ENCODE assay signal across 8 mouse cellular contexts in the genomic region with DNA sequence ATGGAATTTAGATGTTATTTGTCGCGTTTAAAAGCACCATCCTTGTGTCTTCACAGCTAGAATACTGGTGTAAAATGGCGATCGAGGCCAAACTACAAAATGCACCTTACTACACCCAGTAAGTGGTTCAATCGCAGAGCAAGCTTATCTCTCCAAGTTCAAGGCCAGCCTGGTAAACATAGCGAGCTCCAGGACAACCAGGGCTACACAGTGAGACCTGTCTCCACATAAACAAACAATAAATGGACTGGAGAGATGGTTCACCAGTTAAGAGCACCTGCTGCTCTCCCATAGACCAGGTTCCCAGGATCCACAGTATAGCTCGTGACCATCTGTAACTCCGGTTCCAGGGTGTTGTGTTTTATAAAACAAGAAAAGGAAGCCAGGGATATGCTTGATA. TPM values are rescaled to one million over a fixed set of nuclear protein-coding genes. Genes with fewer than 3 reads are reported as not detected.
DNase-seq lines count a peak whose midpoint lies in the region; ATAC-seq and TF ChIP-seq lines count a peak whose summit lies in the region.

No protein-coding gene starts in this region.

- no peak for TF ChIP-seq RAD21 in MEL (IDR thresholded peaks at IDR 0.05; ENCODE audit: low read depth, low read length)

- no peak for TF ChIP-seq POLR2A in MEL (IDR thresholded peaks at IDR 0.05; ENCODE audit: control insufficient read depth in 1 of 2, insufficient read depth in 1 of 2, low read depth in 1 of 2, low read length in 2 of 2, poor library complexity in 1 of 2)

- ATAC-seq in heart, embryonic 12.5 days (ENCODE audit: insufficient number of reproducible peaks, low FRiP score), result no peak
- ATAC-seq in hindbrain, embryonic 12.5 days (ENCODE audit: low FRiP score), result peak; percentile 21; the same call in 1 of the 2 replicates
- peak; percentile 23; the same call in 1 of the 2 replicates for ATAC-seq in midbrain, embryonic 12.5 days (ENCODE audit: low FRiP score, low read depth)

- H3K9me3 ChIP-seq in heart, embryonic 12.5 days (replicated peaks), result no peaks in the 10 kb centered on the region
- H3K9me3 ChIP-seq in MEL (replicated peaks; ENCODE audit: insufficient read depth, low read length), result no peaks in the 10 kb centered on the region
- H3K9me3 ChIP-seq in hindbrain, embryonic 12.5 days (replicated peaks), result no peaks in the 10 kb centered on the region
- H3K9me3 ChIP-seq in midbrain, embryonic 12.5 days, result no peaks in the 10 kb centered on the region

- peak overlapping the region; percentile 87 for H3K4me2 ChIP-seq in heart, embryonic 12.5 days
- peak overlapping the region; percentile 90 for H3K4me2 ChIP-seq in hindbrain, embryonic 12.5 days (replicated peaks)
- peak overlapping the region; percentile 80 for H3K4me2 ChIP-seq in midbrain, embryonic 12.5 days (replicated peaks)

- peaks cover 9% of the 10 kb centered on the region for H3K4me1 ChIP-seq in heart, embryonic 12.5 days (replicated peaks)
- peaks cover 4 to 7% of the 10 kb centered on the region in 2 experiments for H3K4me1 ChIP-seq in MEL (ENCODE audit: control insufficient read depth in 1 of 2, insufficient read depth in 2 of 2, low read length in 2 of 2)
- peaks cover 9% of the 10 kb centered on the region for H3K4me1 ChIP-seq in hindbrain, embryonic 12.5 days
- peaks cover 11% of the 10 kb centered on the region for H3K4me1 ChIP-seq in midbrain, embryonic 12.5 days

- H3K27ac ChIP-seq in heart, embryonic 12.5 days (ENCODE audit: poor library complexity, severe bottlenecking), result no peak overlapping the region
- H3K27ac ChIP-seq in MEL (ENCODE audit: control insufficient read depth, low read depth, low read length), result no peak overlapping the region
- H3K27ac ChIP-seq in hindbrain, embryonic 12.5 days, result no peak overlapping the region
- H3K27ac ChIP-seq in midbrain, embryonic 12.5 days (replicated peaks), result no peak overlapping the region

- WGBS in heart, embryonic 12.5 days, result 59% methylated on average over 8 of the region's 8 CpGs
- WGBS in hindbrain, embryonic 12.5 days, result 65% methylated on average over 8 of the region's 8 CpGs
- 64% methylated on average over 8 of the region's 8 CpGs for WGBS in midbrain, embryonic 12.5 days

- H3K9ac ChIP-seq in heart, embryonic 12.5 days, result no peak overlapping the region
- H3K9ac ChIP-seq in MEL (ENCODE audit: control insufficient read depth, low read depth, low read length, poor library complexity, severe bottlenecking), result peak overlapping the region; percentile 34
- H3K9ac ChIP-seq in hindbrain, embryonic 12.5 days, result no peak overlapping the region
- no peak overlapping the region for H3K9ac ChIP-seq in midbrain, embryonic 12.5 days (replicated peaks)

- no peak for TF ChIP-seq EP300 in MEL (IDR thresholded peaks at IDR 0.05; ENCODE audit: low read depth in 1 of 2, low read length in 2 of 2)

- peaks cover 30% of the 10 kb centered on the region for H3K36me3 ChIP-seq in heart, embryonic 12.5 days
- H3K36me3 ChIP-seq in MEL (ENCODE audit: control insufficient read depth in 1 of 2, insufficient read depth in 2 of 2, low read length in 2 of 2), result peaks cover 0 to 11% of the 10 kb centered on the region in 2 experiments; a peak in 2 of 4 replicates
- H3K36me3 ChIP-seq in hindbrain, embryonic 12.5 days, result peaks cover 37% of the 10 kb centered on the region
- H3K36me3 ChIP-seq in midbrain, embryonic 12.5 days, result peaks cover 26% of the 10 kb centered on the region

- no peak for TF ChIP-seq CTCF in MEL (IDR thresholded peaks at IDR 0.05 in 2 of 3, conservative IDR thresholded peaks at IDR 0.05 in 1 of 3; ENCODE audit: control insufficient read depth in 1 of 3, insufficient read depth in 1 of 3, low read depth in 2 of 3, low read length in 3 of 3, poor library complexity in 1 of 3, severe bottlenecking in 1 of 3)

- no peaks in the 10 kb centered on the region for H3K27me3 ChIP-seq in heart, embryonic 12.5 days (replicated peaks)
- H3K27me3 ChIP-seq in MEL (ENCODE audit: control insufficient read depth in 1 of 2, insufficient read depth in 2 of 2, low read length in 2 of 2), result no peaks in the 10 kb centered on the region
- H3K27me3 ChIP-seq in hindbrain, embryonic 12.5 days, result no peaks in the 10 kb centered on the region
- no peaks in the 10 kb centered on the region for H3K27me3 ChIP-seq in midbrain, embryonic 12.5 days

- H3K4me3 ChIP-seq in heart, embryonic 12.5 days, result peak overlapping the region; percentile 99
- peak overlapping the region; percentile 21 to 38 for H3K4me3 ChIP-seq in MEL (ENCODE audit: control insufficient read depth in 1 of 2, insufficient read depth in 1 of 2, low read depth in 2 of 2, low read length in 2 of 2)
- H3K4me3 ChIP-seq in hindbrain, embryonic 12.5 days, result peak overlapping the region; percentile 92
- H3K4me3 ChIP-seq in midbrain, embryonic 12.5 days, result peak overlapping the region; percentile 92

- H3K79me2 ChIP-seq in MEL (ENCODE audit: control insufficient read depth, insufficient read depth, low read length, poor library complexity), result peaks cover 9% of the 10 kb centered on the region

- no peak for DNase-seq in heart, postnatal 10 days
- DNase-seq in MEL (ENCODE audit: low read depth, low spot score), result peak; percentile 49
- DNase-seq in adrenal gland, postnatal 4 days (ENCODE audit: low spot score in 2 of 2), result no peak
- no peak for DNase-seq in frontal cortex, postnatal 14 days (ENCODE audit: low spot score in 2 of 2)
- no peak for DNase-seq in cerebellum, adult 11 months

- intact Hi-C loops in heart, postnatal 10 days (cut with DNase I), result no loop called here

TF ChIP-seq in MEL, 35 proteins besides CTCF, POLR2A, EP300 and RAD21:
- TF ChIP-seq POLR2AphosphoS2 (IDR thresholded peaks at IDR 0.05; ENCODE audit: low read length), result no peak
- no peak for TF ChIP-seq MEF2A (IDR thresholded peaks at IDR 0.05; ENCODE audit: extremely low read depth, insufficient replicate concordance, low read depth, low read length, poor library complexity, severe bottlenecking)
- no peak for TF ChIP-seq ZKSCAN1 (IDR thresholded peaks at IDR 0.05; ENCODE audit: low read depth, low read length)
- no peak for TF ChIP-seq GABPA (IDR thresholded peaks at IDR 0.05; ENCODE audit: low read depth, low read length)

RNA-seq across cellular contexts. Expression of gene Vps33a, which starts 0.5 kb away (rescaled TPM):
- polyA plus RNA-seq in heart, embryonic 12.5 days (2016; fragmentation: Nextera tagmentation; extraction: Ambion mirVana), result 20.0 and 23.4 TPM in 2 replicates
- total RNA-seq in heart, postnatal 10 days (2021), result 10 to 100 TPM; 34.6 to 34.8 TPM
- total RNA-seq in MEL (2012; rRNA removed), result 20.9 and 21.4 TPM in 2 replicates
- polyA plus RNA-seq in MEL (2012; ENCODE audit: insufficient read depth in 1 of 2, insufficient read length in 2 of 2, low read depth in 1 of 2, low replicate concordance in 2 of 2, missing spikeins in 1 of 2), result 10 to 100 TPM in 1 of 2 experiments, not detected in 1; 23.9 TPM
- 41.4 and 43.7 TPM in 2 replicates for polyA plus RNA-seq in hindbrain, embryonic 12.5 days (2016; fragmentation: Nextera tagmentation; extraction: Ambion mirVana)
- 39.7 and 40.4 TPM in 2 replicates for polyA plus RNA-seq in midbrain, embryonic 12.5 days (2016; fragmentation: Nextera tagmentation; extraction: Ambion mirVana)
- 10 to 100 TPM; 53.5 to 55.4 TPM for total RNA-seq in adrenal gland, postnatal 4 days (2021)

RNA-seq across cellular contexts. Expression of gene Gm49027, which starts 48.1 kb away (rescaled TPM):
- 0.13 and 0.22 TPM in 2 replicates for polyA plus RNA-seq in heart, embryonic 12.5 days (2016; fragmentation: Nextera tagmentation; extraction: Ambion mirVana)
- total RNA-seq in heart, postnatal 10 days (2021), result not detected
- 0.54 TPM in 1 of 2 replicates, not detected in the other for total RNA-seq in MEL (2012; rRNA removed)
- polyA plus RNA-seq in MEL (2012; ENCODE audit: insufficient read depth in 1 of 2, insufficient read length in 2 of 2, low read depth in 1 of 2, low replicate concordance in 2 of 2, missing spikeins in 1 of 2), result under 1 TPM in 1 of 2 experiments, not detected in 1; 0.53 TPM
- 1.6 and 2.4 TPM in 2 replicates for polyA plus RNA-seq in hindbrain, embryonic 12.5 days (2016; fragmentation: Nextera tagmentation; extraction: Ambion mirVana)
- polyA plus RNA-seq in midbrain, embryonic 12.5 days (2016; fragmentation: Nextera tagmentation; extraction: Ambion mirVana), result 1.1 and 1.9 TPM in 2 replicates
- total RNA-seq in adrenal gland, postnatal 4 days (2021), result 10 to 100 TPM; 22.5 to 31.9 TPM

RNA-seq across cellular contexts. Expression of gene Diablo, which starts 49.4 kb away (rescaled TPM):
- polyA plus RNA-seq in heart, embryonic 12.5 days (2016; fragmentation: Nextera tagmentation; extraction: Ambion mirVana), result 90.5 and 94.0 TPM in 2 replicates
- 10 to 100 TPM; 54.5 to 59.1 TPM for total RNA-seq in heart, postnatal 10 days (2021)
- 46.8 and 48.9 TPM in 2 replicates for total RNA-seq in MEL (2012; rRNA removed)
- polyA plus RNA-seq in MEL (2012; ENCODE audit: insufficient read depth in 1 of 2, insufficient read length in 2 of 2, low read depth in 1 of 2, low replicate concordance in 2 of 2, missing spikeins in 1 of 2), result 10 to 100 TPM in 1 of 2 experiments, not detected in 1; 70.8 TPM
- 112 and 124 TPM in 2 replicates for polyA plus RNA-seq in hindbrain, embryonic 12.5 days (2016; fragmentation: Nextera tagmentation; extraction: Ambion mirVana)
- 135 and 145 TPM in 2 replicates for polyA plus RNA-seq in midbrain, embryonic 12.5 days (2016; fragmentation: Nextera tagmentation; extraction: Ambion mirVana)
- total RNA-seq in adrenal gland, postnatal 4 days (2021), result 10 to 100 TPM; 91.8 to 92.2 TPM

Comparison
In these comparisons a context has a peak if more than half of its experiments do, and no peak if none do; other contexts are left out.
1. H3K4me3 ChIP-seq: peak in every context shown above with its lines; median percentile 99 in heart, embryonic 12.5 days; 92 in hindbrain, embryonic 12.5 days; 92 in midbrain, embryonic 12.5 days; 30 in MEL.